Mouse (Mus musculus): Measurements from ENCODE around the gene Atf7ip.

The Atf7ip gene

DNA sequence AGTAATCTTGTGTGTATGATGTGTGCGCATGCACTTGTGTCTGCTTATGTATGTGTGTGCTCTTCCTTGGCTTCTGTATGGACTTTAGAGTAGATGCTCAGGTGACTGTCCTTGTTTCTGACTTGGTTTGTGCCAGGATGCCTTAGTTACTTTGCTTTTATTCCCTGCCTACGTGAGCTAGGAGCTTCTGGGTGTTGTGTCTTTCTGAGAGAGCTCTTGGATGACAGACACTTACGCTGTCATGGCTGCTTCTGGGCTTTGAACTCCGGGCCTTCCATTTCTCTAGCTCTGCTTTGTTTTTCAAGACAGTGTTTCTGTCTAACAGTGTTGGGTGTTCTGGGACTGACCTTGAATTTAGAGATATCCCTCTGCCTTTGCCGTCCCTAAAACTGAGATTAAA is 16.7 kb downstream of the Atf7ip start:
- DNase-seq (ENCODE audit: low spot score in 2 of 2) = no peak

GRCm38 (mm10) chr6:136524751-136525150 is 18.8 kb downstream of the Atf7ip start:
- no peak for DNase-seq (ENCODE audit: low spot score in 2 of 2)

GRCm38 (mm10) chr6:136525567-136525966 is 19.6 kb downstream of the Atf7ip start:
- DNase-seq (ENCODE audit: low spot score in 2 of 2) = no peak

GRCm38 (mm10) chr6:136529156-136529555 is 23.2 kb downstream of the Atf7ip start:
- no peak for DNase-seq (ENCODE audit: low spot score in 2 of 2)

GRCm38 (mm10) chr6:136531792-136532230 is 25.8 kb downstream of the Atf7ip start:
- DNase-seq (ENCODE audit: low spot score in 2 of 2) = no peak

DNA sequence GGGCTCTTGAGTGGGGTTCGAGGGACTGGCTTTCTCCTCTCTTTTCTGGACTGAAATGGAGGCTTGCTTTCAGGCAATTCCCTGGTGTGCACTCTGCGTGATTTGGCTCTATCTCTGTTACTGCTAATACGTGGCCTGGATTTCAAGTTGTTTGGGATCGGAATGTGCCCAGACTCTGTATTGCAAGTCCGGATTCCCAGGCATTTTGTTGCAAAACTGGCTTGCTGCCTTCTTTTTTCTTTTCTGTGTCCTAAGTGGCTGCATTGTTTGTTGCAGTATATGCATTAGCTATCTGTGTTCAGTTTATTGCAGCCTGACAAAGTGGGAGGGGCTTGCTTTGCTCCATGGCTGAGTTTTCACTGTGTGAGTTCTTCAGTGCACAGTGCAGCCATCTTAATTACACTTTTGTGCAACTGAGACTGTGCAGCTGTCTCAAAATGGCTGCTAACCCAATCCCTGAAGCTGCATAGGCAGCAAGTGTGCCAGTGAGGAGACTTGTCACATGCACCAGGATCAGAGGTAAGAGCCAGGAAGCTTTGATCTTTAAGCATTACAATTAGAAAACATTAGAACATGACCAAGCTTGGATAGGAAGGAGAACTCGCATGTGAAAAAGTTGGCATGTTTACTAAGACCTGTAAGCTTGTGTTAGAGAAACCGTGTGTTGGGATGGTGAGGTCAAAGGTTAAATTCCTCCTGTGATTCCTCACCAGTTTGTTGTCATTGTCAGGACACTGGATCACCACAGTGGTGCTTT is 26.7 kb downstream of the Atf7ip start:
- peak in 1 of 2 experiments; percentile 81 for DNase-seq (ENCODE audit: low spot score in 2 of 2)

GRCm38 (mm10) chr6:136533804-136534203 is 27.8 kb downstream of the Atf7ip start:
- no peak for DNase-seq (ENCODE audit: low spot score in 2 of 2)

DNA sequence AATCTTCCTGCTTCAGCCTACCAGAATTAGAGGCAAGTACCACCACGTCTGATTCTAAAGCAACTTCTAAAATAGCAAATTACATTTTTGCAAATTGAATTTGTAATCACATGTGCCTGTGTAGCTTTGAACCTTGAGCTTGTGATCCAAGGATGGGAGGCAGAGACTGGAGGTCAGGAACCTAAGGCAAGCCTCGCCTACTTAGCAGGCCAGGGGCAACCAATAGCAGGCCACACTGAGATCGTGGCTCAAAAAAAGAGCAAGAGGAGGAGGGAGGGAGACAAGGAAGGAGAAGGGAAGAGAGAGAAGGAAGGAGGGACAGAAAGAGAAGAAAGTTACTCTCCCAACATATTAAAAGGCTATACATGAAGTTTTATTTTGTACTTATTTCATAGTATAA is 28.5 kb downstream of the Atf7ip start:
- no peak for DNase-seq (ENCODE audit: low spot score in 2 of 2)

DNA sequence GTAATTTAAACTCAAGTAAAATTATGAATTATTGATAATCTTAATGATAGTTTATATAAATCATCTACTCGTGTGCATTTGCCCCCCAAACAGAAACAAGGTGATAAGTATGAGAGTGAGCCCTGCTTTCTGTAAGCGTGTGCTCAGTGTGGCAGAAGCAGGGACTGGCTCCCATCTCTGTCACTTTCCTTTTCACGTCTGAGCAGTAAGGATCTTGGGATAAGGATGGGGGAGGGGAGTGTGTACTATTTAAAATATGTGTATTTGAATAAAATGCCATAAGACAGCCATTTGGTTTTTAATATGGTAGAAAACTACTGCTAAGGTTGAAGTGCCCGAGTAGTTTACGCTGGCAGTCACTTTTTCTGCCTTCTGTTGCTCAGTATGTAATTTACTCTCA is 29.2 kb downstream of the Atf7ip start:
- no peak for DNase-seq (ENCODE audit: low spot score in 2 of 2)

DNA sequence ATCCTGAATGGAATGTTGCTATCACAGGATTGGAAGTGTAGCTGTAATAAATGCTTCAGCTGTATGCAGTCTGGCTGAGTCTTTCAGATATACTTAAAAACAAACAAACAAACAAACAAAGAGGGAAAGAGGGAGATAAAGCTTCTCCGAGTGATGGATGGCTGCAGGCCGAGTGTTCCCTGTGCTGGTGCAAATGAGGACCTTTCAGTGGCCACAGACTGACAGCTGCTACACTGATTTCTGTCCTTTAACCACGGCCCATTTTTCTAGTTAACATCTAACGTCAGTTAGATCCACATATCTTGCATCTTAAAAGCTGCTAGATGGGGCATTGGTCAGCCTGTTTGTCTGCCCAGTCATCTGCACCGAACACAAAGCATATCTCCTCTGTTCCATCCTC is 30.2 kb downstream of the Atf7ip start:
- no peak for DNase-seq (ENCODE audit: low spot score in 2 of 2)

- DNase-seq (ENCODE audit: low spot score in 2 of 2) = no peak
Observed at GRCm38 (mm10) chr6:136541350-136541749, 35.4 kb downstream of the Atf7ip start.

DNA sequence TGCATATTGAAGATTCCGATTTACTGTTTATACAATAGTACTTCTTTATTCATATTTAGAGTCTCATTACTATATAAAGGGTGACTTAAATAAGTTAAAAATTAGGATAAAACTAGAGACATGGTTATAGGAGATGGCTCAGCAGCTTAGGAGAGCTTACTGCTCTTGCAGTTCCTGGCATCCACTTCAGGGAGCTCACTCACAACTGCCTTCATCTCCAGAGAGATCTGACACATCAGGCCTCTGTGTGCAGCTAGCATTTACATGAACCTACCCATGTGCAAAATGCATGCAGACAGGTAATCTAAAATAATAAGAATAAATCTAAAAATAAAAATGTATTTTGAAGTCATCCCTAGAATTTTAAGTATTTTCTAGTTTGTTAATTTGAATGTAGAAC is 36.1 kb downstream of the Atf7ip start:
- DNase-seq (ENCODE audit: low spot score in 2 of 2) = no peak

DNA sequence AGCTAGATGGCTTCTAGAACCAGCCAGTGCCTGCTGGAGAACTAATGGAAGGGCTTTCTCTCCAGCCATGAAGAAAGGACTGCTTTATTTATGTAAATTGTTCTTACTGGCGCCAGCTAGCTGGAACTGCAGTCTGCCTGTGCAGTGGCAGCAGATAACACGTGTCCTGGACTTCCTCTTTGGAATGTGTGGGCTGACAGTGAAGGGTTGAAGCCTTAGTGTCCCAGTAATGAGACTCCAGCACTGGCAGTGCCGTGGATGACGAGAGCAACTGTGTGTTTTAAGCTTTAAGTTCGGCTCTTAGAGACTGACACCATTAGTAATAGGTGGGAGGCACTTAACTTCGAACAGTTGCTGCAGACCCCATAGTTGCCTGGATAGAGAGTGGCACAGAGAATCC is 37.2 kb downstream of the Atf7ip start:
- peak in 1 of 2 experiments; percentile 47 for DNase-seq (ENCODE audit: low spot score in 2 of 2)

DNA sequence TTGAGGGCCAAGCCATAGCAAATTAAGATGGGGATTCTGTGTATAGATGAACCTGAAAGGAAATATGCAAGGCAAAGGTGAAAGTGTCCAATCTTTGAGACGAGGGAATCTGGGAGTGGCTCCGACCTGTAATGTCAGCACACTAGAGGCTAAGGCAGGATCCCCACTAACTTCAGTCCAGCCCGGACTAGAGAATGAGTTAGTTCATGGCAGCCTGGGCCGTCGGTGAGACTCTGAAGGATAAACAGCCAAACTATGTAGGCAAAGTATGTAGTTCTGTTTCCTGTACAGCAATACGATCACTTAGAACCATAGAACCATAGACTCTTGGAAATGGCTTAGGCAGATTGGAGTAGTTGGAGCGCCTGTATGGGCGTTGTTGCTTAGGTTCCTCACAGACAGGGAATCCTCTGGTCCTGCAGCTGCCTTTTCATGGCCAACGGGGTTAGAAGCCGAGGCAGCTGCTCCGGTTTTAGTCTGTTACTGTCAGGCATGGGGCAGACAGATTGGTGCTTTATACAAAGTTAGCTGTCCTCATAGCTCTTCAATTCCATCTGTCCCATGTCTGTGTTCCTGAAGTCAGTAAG is 39.4 kb downstream of the Atf7ip start:
- DNase-seq (ENCODE audit: low spot score in 2 of 2) = no peak

DNA sequence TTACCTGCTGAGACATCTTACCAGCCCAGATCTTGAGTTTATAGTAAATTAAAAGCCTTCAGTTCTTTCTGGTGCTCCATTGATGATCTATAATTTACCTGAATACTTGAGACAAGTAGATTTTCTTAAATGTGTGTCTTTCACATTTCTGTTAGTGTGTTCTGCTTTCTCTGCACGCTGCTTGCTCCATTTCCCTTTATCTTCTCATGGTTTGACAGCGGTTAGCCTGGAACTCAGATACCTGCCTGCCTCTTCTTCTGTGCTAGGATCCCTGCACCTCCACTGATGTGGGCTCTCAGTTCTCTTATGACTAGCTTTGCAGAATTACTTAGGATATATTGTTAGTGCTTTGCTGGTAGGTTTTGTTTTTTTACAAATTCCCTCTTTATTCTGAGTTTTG is 40.3 kb downstream of the Atf7ip start:
- DNase-seq (ENCODE audit: low spot score in 2 of 2) = no peak

DNA sequence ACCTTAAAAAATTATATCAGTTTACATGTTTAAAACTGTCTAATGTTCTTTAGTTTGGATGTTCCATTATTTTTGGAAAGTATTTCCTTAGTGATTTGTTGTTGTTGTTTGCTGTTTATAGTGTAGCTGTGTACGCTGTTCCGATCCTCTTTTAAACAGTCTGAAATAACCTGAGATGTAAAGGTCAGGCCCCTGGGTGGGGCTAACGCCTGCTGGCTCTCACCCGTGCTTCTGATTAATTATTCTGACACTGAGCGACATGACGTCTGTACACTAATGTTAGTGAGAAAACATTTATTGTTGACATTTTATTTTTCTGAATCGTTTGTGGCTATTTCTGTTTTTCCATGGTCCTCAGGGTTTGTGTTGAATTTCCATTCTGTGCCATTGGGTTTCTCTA is 41.0 kb downstream of the Atf7ip start:
- no peak for DNase-seq (ENCODE audit: low spot score in 2 of 2)

DNA sequence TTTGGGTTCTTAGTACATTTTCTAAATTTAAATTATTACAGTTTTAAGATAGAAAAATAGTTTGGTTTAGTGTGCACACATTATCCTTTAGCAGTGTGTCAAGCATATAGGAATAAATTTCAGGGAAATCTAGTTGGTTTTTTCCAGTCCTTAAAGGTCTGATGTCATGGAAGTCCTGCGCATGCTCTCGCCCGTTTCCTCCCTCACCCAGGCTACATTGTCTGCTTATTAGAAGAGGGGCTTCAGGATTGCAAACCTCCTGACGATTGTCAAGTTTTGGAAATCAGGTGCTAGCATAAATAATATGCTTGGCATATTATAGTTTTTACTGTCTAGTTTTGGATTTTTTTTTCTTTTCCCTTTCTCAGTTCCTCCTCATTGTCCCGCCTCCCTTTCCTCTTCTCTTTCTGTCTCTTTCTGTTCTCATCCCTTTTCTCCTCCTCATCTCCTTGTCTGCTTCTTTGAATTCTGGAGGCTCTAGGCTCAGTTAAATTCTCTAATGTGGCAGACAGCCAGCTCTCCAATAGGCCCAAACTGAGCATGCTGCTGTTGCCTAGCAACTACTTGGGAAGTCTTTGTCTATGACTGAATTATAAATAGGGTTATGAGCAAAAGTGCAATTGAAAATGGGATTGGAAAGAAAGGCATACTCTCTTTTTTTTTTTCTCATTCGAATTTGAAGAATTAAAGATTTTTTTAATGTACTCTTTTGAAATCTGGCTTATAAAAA is 42.2 kb downstream of the Atf7ip start:
- peak in 1 of 2 experiments; percentile 65 for DNase-seq (ENCODE audit: low spot score in 2 of 2)

DNA sequence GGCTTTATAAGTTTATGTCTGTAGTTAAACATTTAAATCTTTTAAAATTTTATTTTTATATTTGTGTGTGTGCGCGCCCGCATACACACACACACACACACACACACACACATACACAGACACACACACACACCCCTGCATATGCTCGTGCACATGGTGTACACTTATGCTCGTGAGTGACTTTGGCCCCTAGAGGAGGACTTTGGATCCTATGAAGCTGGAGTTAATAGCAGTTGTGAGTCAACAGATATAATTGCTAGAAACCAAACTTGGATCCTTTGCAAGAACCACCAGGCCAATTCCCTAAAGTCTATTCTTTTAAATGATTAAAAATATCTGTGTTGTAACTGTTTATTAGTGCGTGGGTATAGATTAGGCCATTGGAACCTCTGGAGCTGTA is 42.8 kb downstream of the Atf7ip start:
- DNase-seq (ENCODE audit: low spot score in 2 of 2) = no peak

GRCm38 (mm10) chr6:136549606-136550005 is 43.6 kb downstream of the Atf7ip start:
- no peak for DNase-seq (ENCODE audit: low spot score in 2 of 2)

DNA sequence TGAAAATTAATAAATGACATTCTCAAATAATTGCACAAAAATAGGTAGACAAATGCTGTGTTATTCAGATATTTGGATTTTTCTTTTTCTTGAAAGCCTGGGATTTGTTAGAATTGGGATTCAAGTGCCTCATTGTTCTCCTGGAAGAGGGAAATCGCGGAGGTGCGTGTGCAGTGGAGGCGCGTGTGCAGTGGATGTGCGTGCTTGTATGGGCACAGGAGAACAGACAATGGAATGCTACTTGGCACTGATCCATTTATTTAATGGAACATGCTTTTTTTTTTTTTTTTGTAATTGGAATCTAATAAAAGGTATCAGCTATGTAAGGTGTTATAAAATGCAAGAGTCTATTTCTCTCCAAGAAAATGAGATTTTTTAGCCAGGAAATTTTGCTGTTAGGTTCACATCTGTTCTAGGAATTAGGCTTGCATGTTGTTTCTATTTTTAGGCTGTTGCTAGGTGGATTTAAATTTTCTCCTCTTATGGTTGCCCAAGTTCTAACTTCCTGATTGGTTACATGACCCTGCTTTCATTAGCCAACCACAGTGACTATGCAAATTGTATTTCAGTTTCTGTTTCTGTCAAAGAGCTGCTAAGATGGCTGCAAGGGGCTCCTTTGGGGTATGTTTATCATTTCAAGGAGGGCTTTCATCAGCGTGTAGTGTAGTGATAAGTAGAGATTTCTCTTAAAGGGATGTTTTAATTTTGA is 44.8 kb downstream of the Atf7ip start:
- no peak for DNase-seq (ENCODE audit: low spot score in 2 of 2)

- DNase-seq (ENCODE audit: low spot score in 2 of 2) = no peak
Observed at GRCm38 (mm10) chr6:136551550-136552109, 45.7 kb downstream of the Atf7ip start.

- no peak for DNase-seq (ENCODE audit: low spot score in 2 of 2)
Observed at GRCm38 (mm10) chr6:136553156-136553555, 47.2 kb downstream of the Atf7ip start.
